Mouse (Mus musculus) cerebellum, postnatal 10 days (tissue): ENCODE data around the gene Gpx1.
"Not testable (repeated sequence)": the region's sequence is repeated elsewhere in the genome, so short reads cannot be mapped to it uniquely, and the experiment has no call there.

ENCODE experiments used
- DNase-seq, 2 experiments: peaks; one replicate each; pipeline ENCODE4 v3.0.0; 2021; ENCODE audit warnings: mixed read lengths in 2 of 2

The Gpx1 gene

GRCm38 (mm10) chr9:108338886-108339781 lies at the start of gene Gpx1:
TSS of gene Gpx1 (plus strand) at chr9:108338903.
- DNase-seq = peak; percentile 94 to 95

- no peak for DNase-seq
Measured at GRCm38 (mm10) chr9:108289347-108289746, 49.4 kb upstream of the Gpx1 start.

- DNase-seq = peak; percentile 92 to 94
Measured at GRCm38 (mm10) chr9:108290016-108290750, 48.5 kb upstream of the Gpx1 start, which contains the start of gene Nicn1. TSS of gene Nicn1 (plus strand) at chr9:108290429.

GRCm38 (mm10) chr9:108290773-108291172 lies 47.9 kb upstream of the Gpx1 start:
- no peak for DNase-seq

GRCm38 (mm10) chr9:108296453-108297355 lies 42.0 kb upstream of the Gpx1 start, which contains the start of gene Amt:
TSS of gene Amt (plus strand) at chr9:108296853.
- peak; percentile 37 to 47 for DNase-seq

- no peak for DNase-seq
Measured at GRCm38 (mm10) chr9:108301853-108302252, 36.9 kb upstream of the Gpx1 start.

GRCm38 (mm10) chr9:108304716-108305115 lies 34.0 kb upstream of the Gpx1 start:
- no peak for DNase-seq

- peak in 1 of 2 experiments; percentile 22 for DNase-seq
Measured at GRCm38 (mm10) chr9:108305170-108305569, 33.5 kb upstream of the Gpx1 start.

- peak; percentile 96 to 98 for DNase-seq
Measured at GRCm38 (mm10) chr9:108305629-108306520, 32.8 kb upstream of the Gpx1 start, which contains the start of the genes Rhoa and Tcta. TSS of gene Rhoa (plus strand) at chr9:108306129. TSS of gene Tcta (minus strand) at chr9:108306160.

- peak; percentile 86 to 88 for DNase-seq
Measured at GRCm38 (mm10) chr9:108306571-108306980, 32.1 kb upstream of the Gpx1 start.

- no peak for DNase-seq
Measured at GRCm38 (mm10) chr9:108307021-108307807, 31.5 kb upstream of the Gpx1 start.

GRCm38 (mm10) chr9:108308141-108308540 lies 30.6 kb upstream of the Gpx1 start:
- DNase-seq = no peak

GRCm38 (mm10) chr9:108317572-108317971 lies 21.1 kb upstream of the Gpx1 start:
- DNase-seq = peak in 1 of 2 experiments; percentile 30

- DNase-seq = no peak
Measured at GRCm38 (mm10) chr9:108318462-108318861, 20.2 kb upstream of the Gpx1 start.

GRCm38 (mm10) chr9:108322054-108322453 lies 16.6 kb upstream of the Gpx1 start:
- not testable (repeated sequence) for DNase-seq

GRCm38 (mm10) chr9:108324784-108325183 lies 13.9 kb upstream of the Gpx1 start:
- DNase-seq = peak; percentile 65 to 66

- DNase-seq = no peak
Measured at GRCm38 (mm10) chr9:108325811-108326210, 12.9 kb upstream of the Gpx1 start.

GRCm38 (mm10) chr9:108337848-108338550 lies 704 bp upstream of the Gpx1 start:
- DNase-seq = peak in 1 of 2 experiments; percentile 21

- DNase-seq = peak in 1 of 2 experiments; percentile 18
Measured at GRCm38 (mm10) chr9:108338551-108338885, 185 bp upstream of the Gpx1 start.

- peak; percentile 47 to 55 for DNase-seq
Measured at GRCm38 (mm10) chr9:108339886-108340257, 1.2 kb downstream of the Gpx1 start.
